Mouse (Mus musculus): ENCODE data around the gene Recql.
A peak's percentile ranks its signal among the peaks of the same experiment; 100 is the strongest.

Gene Recql

GRCm38 (mm10) chr6:142387011-142387754 lies at the start of gene Recql, which contains the start of gene Golt1b:
Recql (minus strand) TSS chr6:142387087.
Golt1b (plus strand) TSS chr6:142387221.
- peak; percentile 98 for DNase-seq (ENCODE audit: low read depth, low spot score)

GRCm38 (mm10) chr6:142429072-142429471 lies 42.2 kb upstream of the Recql start:
- DNase-seq (ENCODE audit: low read depth, low spot score): no peak

GRCm38 (mm10) chr6:142424976-142425375 lies 38.1 kb upstream of the Recql start:
- DNase-seq (ENCODE audit: low read depth, low spot score): no peak

DNA sequence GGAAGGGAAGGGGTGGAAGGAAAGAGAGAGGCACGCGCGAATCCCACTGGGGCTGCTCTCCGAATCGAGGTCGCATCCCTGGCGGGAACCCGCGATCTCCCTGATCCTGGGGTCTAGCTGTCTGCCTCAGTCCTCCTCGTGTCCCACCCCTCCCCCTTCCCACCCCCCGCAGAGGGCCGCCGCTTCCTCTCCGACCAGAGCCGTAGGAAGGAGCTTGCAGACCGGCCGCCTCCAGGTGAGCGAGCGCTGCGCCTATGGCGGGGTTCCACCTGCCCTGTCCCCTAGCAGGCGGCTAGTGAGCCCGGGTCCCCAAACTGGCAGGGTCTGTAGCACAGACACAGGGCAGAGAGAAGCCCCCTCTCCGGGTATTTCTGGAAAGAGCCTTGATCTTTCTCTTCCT lies 27.7 kb upstream of the Recql start:
- DNase-seq (ENCODE audit: low read depth, low spot score): peak; percentile 41

- DNase-seq (ENCODE audit: low read depth, low spot score): no peak
Measured at GRCm38 (mm10) chr6:142413845-142414244, 27.0 kb upstream of the Recql start.

DNA sequence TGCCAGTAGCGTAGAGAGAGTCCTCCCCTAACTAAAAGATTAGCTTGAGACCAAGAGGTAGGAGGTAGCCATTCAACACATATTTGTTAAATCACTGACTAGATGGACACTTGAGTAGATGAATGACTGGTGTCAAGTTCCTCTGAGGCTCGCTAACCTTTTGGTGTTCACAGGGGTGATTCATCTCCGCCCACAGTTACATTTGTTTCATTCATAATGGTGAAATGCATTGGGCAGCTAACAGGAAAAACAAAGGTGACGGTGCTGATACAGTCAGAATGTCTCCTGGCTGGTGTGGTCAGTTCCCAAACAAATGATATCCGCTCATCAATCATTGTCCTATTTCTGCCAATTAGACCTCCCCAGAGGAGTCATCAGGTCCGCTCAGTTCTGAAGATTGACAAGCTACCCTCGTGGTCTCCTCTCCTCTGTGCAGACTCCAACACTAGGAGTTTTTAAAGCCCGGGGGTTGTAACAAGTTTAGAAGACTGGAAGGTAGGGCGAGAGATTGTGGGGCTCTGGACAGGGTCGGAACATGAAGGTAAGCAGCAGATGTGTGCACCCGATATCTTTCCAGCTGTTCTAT lies 26.1 kb upstream of the Recql start, which contains the start of gene Spx:
Gene Spx (plus strand): TSS at position 536 of the 586 bp plus-strand sequence.
- no peak for DNase-seq (ENCODE audit: low read depth, low spot score)

DNA sequence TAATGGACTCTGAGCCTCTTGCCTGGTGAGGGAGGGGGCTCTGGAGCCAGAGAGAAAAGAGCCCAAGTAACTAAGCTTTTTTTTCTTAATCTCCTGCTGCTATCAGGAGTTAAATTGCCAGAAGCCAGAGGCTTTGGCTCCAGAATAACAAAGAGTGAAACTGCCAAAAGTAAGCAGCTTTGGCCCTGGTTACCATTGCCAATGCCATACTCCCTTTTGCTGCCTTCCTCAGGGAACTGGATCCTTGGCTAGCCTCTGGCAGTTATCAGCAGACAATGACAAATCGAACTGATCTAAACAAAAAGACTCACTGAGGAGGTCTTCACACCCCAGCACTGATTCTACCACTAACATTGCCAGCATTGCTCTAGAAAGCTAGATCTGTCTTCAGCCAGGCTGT lies 24.3 kb upstream of the Recql start:
- no peak for DNase-seq (ENCODE audit: low read depth, low spot score)

- no peak for DNase-seq (ENCODE audit: low read depth, low spot score)
Measured at GRCm38 (mm10) chr6:142395756-142396155, 8.9 kb upstream of the Recql start.

GRCm38 (mm10) chr6:142394669-142395068 lies 7.8 kb upstream of the Recql start:
- no peak for DNase-seq (ENCODE audit: low read depth, low spot score)

DNA sequence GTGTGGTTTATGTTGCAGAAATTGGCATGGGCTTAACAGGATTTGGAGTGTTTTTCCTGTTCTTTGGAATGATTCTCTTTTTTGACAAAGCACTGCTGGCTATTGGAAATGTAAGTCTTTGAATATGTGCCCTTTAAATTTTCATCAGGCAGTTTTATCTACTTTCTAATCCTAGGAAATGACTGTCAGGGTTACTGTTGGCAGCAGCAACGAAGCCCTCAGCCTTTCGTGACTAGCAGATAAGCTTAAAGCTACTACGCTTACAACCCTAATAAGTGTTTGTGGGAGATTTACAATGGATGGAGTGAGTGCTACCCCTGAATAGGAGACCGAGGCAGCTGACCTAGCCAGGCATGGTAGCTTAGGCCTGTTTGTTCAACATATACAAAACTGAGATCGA lies 5.4 kb upstream of the Recql start:
- no peak for DNase-seq (ENCODE audit: low read depth, low spot score)

GRCm38 (mm10) chr6:142389101-142389500 lies 2.2 kb upstream of the Recql start:
- no peak for DNase-seq (ENCODE audit: low read depth, low spot score)

DNA sequence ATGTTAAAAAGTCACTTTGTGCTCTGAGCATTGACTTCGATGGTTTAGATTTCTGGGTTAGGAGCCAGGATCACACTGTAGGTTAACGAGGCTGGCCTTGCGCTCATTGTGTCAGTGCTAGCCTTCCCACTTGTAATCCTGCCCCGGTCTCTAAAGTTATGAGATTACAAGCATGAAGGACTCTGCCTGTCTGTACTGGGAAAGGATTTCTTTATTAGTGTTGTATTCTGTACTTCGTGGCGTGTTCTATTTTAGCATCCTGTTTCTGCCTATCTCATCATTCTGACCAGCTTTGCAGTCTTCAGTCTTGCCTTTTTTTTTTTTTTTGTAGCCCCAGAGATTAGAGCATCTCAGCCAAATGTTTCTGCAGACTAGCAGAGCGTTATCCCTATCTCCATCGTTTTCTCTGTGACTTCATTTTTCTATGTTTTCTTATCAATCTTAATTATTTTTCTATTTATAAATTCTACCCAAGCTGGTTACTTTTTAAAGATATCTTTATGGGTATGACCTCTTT lies 926 bp upstream of the Recql start:
- no peak for DNase-seq (ENCODE audit: low read depth, low spot score)

DNA sequence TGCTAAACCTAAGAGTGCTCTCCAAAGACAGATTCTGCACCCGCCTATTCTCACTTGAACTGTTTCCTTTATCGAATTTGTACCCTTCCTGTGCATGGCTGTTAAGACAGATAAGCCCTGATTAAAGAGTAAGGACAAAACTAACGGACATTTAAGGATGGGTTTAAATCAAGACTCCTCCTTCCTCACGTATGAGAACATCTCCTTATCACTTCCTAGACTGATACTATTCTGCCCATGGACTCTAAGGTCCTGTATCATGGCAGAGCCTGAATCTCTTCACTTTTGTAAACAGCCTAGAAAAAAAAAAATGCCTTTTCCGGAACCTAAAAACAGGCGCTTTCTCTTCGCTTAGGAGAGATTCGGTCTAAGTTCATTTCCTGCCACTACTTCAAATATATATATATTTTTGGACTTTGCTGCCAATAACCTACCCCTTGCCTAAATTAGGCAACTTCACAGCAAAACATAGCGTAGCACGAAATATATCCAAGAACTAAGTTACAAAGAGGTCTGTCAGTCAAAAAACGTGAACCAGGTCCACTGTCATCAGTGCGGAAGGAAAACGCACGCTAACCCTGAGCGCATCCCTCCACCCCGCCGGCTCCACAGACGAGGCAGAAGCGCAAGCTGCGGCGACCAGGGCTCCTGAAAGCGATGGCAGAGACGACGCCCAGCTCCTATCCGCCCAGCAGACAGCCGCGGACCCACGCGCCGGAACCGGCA lies 439 bp downstream of the Recql start:
- DNase-seq (ENCODE audit: low read depth, low spot score): no peak

DNA sequence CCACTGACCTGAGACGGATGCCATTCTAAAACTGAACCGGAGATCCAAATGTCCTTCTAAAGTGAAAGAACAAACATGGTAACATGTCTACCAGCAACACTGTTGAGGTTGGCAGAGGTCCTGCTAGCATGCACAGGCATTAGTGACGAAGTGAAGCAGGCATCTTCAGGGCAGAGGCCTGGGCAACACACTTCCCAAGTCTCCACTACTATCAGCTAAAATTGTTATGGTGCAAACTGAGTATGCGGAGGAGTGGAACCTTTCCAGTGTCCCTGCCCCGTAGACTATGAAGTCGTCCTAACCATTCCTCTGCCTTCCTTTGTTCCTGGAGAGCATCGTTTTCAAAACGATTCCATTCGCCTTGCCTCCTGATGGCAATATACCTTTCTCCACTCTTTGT lies 2.4 kb downstream of the Recql start:
- DNase-seq (ENCODE audit: low read depth, low spot score): no peak

GRCm38 (mm10) chr6:142381615-142382014 lies 5.3 kb downstream of the Recql start:
- DNase-seq (ENCODE audit: low read depth, low spot score): no peak

- DNase-seq (ENCODE audit: low read depth, low spot score): no peak
Measured at GRCm38 (mm10) chr6:142379961-142380360, 6.9 kb downstream of the Recql start.

DNA sequence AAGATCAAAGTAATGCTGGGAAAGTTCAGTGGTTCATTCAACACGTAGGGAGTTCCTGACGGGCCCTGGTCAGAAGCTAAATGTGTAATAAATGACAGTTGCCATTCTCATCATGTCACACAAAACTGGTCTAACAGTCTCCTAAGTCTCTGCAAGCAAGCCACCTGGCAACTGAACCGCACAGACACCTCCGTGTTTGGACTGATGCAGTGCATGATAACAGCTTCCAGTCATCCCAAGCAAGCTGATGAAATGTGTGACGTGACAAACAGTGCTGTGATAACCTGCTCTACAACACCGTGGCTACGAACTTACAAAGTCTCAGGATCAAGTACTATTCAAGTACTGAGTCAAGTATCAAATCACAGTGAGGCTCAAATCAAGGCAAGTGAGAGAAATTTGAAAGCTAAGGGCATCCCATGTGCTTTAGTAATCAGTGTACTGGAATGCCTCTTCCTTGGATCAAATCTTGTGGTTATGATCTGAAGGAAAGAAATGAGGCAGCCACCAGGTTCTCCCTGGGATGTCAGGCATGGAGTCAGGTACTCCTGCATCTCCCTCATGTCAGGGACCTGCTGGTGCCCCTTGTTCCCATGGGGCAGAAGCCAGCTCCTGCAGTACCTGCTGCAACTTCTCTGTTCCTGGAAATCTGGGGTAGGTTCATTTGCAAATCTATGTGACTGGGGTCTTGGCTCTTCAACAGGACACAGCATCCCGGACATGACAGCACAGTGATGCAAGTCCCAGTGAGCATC lies 8.1 kb downstream of the Recql start:
- no peak for DNase-seq (ENCODE audit: low read depth, low spot score)

GRCm38 (mm10) chr6:142377081-142377480 lies 9.8 kb downstream of the Recql start:
- DNase-seq (ENCODE audit: low read depth, low spot score): no peak

DNA sequence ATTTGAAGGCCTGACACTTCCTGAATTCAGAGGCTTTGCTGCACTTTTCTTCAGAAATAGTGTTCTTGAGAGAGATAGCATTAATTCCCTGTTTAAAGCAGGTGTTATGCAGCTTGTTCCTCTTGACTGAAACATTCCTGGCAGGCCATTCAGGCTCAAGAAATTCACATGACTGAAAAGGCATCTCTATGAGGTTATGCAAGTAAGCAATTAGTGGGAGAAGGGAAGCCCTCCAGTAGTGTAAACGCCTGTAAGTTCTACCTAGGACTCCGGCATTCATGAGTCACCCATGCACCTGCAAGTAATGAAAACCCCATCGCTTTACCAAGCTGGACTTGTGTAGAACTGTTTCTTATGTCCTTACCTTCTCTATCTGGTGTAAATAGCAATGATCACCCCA lies 17.3 kb downstream of the Recql start:
- no peak for DNase-seq (ENCODE audit: low read depth, low spot score)

DNA sequence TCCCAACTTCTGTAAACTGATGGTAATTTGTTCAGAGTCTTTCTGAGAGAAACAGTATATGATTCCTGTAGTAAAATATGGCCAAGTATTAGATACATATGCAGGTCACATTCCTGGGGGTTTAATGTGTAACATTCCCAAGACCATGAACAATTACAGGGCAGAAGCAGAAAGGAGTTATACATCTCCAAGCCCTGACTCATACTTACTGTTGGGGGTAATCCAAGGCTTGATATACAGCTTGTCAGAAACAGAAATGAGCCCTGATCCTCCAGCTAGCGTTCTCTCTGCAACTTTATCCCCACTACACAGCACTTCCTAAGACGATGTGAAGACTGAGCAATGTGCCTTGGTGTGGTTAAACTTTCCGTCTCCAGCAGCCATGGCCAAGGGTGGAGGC lies 19.3 kb downstream of the Recql start:
- no peak for DNase-seq (ENCODE audit: low read depth, low spot score)

GRCm38 (mm10) chr6:142366473-142367018 lies 20.3 kb downstream of the Recql start:
- DNase-seq (ENCODE audit: low read depth, low spot score): no peak
